Mouse (Mus musculus) layer of hippocampus, postnatal 10 days (tissue): Measurements from ENCODE around the gene Fam8a1. TPM values are rescaled to one million over a fixed set of nuclear protein-coding genes. Genes with fewer than 3 reads are reported as not detected.

ENCODE experiments used
- DNase-seq, 2 experiments: peaks; one replicate each; pipeline ENCODE4 v3.0.0; 2021; ENCODE audit warnings: low spot score in 2 of 2
- long read RNA-seq: library from polyadenylated mRNA; stranded (forward); transcript quantifications from one replicate; pipeline ENCODE4 v2.0.0, GENCODE M21; 2023
- total RNA-seq, 2 experiments: library from RNA; stranded (reverse); gene quantifications; 2 replicates each; pipeline ENCODE4 v1.2.3; 2021

Gene Fam8a1
- 10 to 100 TPM; 64.4 to 69.3 TPM for total RNA-seq
- long read RNA-seq, transcript Fam8a1-201 (5 exons, 3,664 nt), result major isoform, 9 of 14 reads
- long read RNA-seq, partial matches to known transcripts, result 5 of 14 reads
- long read RNA-seq, other reads (novel, unspliced or antisense), result 0 of 14 reads

GRCm38 (mm10) chr13:46669048-46669619 lies at the start of gene Fam8a1:
Fam8a1 (plus strand) TSS chr13:46669522.
- peak; percentile 96 to 98 for DNase-seq

DNA sequence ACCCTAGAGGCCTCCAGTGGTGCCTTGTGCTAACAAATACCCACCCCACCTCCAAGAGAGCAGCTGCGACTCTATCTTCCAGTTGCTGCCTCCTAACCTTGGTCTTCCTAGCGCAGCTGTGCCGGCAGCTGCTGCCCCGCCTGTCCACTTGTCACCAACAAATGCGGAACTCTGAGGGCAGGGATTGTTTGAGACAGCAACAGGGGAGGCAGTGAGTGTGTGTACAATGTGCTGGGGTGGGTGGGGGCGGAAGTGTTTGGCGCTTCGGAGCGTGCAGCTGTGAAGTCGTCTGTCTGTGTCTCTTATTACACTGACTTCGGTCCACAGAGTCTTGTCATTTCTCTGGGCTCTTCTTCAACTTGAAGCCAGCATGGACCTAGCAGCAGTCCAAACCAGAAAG lies 49.7 kb upstream of the Fam8a1 start:
- no peak for DNase-seq

DNA sequence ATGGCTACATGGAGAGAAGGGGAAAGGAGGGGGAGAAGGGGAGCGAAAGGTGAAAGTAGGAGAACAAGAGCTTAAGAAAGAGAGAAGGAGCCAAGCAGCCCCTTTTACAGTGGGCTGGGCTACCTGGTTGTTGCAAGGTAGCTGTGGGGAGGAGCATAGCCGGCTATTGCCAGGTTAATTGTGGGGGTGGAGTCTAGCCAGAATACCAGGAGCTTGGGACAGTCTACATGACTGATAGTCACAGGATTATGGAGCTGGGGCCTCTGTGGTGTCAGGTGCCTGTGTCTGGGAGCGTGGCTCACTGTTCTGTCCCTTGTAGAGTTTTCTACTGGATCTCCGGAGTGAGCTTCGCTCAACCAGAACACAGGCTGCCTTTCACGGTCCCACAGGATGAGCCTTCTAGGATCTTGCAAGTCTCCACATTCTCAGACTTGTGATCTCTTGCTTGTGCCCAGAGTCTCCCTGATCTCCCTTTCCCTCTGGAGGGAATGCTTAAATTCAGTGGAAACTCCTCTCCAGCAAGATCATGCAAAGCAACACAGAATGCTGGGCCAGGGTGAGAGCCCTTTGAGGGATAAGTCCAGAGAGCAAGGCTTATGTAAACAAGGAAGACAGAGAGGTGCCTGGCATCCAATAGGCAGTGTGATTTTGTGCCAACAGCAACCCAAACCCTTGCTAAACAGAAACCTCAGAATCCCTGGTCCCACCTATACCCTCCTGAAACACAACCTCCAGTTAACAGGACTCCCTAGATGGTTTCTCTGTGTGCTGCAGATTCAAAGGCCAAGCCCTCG lies 48.2 kb upstream of the Fam8a1 start:
- DNase-seq, result no peak

DNA sequence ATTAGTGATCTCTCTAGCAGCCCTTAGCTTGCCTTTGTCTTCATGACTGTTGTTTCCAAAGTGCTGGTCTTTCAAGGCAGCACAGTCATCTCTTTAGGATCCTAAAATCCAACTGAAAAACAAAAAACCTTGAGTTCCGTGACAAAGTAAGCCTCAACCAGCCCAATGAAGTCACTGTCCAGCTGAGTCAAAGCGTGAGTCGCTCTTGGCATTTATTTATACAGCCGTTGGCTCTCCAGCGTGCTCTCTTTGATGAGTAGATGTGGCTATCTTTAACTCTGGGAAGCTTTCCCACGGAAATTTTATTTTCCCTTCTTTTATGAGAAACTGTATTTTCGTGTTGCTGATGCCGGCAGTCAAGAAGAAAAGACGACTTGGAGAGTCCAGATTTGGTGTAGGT lies 42.7 kb upstream of the Fam8a1 start:
- no peak for DNase-seq

GRCm38 (mm10) chr13:46627841-46628240 lies 41.5 kb upstream of the Fam8a1 start:
- peak; percentile 29 to 56 for DNase-seq

- no peak for DNase-seq
These were observed 39.9 kb upstream of the Fam8a1 start for GRCm38 (mm10) chr13:46629391-46629790.

GRCm38 (mm10) chr13:46632796-46633195 lies 36.5 kb upstream of the Fam8a1 start:
- DNase-seq, result no peak

GRCm38 (mm10) chr13:46633320-46634132 lies 35.8 kb upstream of the Fam8a1 start:
- peak; percentile 54 to 70 for DNase-seq

GRCm38 (mm10) chr13:46634133-46634488 lies 35.2 kb upstream of the Fam8a1 start:
- DNase-seq, result peak; percentile 54 to 67

DNA sequence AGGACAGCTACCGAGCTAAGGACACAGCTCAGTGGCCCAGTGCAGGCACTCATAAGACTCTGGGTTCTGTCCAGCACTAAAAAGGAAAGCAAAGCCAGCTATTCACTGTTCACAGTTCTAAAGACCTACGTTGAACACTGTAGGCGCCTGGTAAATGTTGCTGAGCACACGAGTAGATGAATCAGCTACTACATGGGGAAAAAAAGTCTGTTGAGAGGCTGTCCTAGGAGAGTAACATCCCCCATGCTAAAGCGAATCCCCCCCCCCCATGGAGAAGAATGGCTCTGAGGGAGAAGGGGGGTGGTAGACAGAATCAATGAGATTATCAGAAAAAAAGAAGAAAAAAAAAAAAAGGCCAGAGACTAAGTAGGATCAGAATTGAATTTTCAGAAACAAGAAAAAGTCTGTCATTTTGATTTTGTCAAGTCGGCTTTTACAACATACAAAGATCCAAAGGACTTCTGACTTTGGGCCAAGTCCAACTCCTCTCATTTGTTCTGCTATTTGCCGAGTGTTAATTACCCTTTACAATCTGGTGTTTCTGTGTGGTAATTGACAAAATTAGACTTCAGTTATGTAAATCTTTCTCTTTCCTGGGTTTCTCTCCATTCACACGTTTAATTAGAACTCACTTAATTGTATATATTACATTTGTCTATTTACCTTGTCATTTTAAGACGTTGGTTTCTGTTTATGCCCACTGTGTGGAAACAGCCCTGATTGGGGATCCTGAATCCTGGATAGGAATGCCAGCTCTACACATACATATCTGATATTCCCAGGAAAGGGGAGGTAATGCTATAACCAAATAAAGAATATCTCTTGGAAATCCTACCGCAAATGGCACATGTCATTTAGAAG lies 28.5 kb upstream of the Fam8a1 start:
- DNase-seq, result no peak

- no peak for DNase-seq
These were observed 27.0 kb upstream of the Fam8a1 start for GRCm38 (mm10) chr13:46642318-46642717.

- no peak for DNase-seq
These were observed 25.1 kb upstream of the Fam8a1 start for GRCm38 (mm10) chr13:46644175-46644574.

GRCm38 (mm10) chr13:46645476-46645875 lies 23.8 kb upstream of the Fam8a1 start:
- no peak for DNase-seq

- DNase-seq, result no peak
These were observed 17.5 kb upstream of the Fam8a1 start for GRCm38 (mm10) chr13:46651853-46652252.

- no peak for DNase-seq
These were observed 16.7 kb upstream of the Fam8a1 start for GRCm38 (mm10) chr13:46652671-46653070.

DNA sequence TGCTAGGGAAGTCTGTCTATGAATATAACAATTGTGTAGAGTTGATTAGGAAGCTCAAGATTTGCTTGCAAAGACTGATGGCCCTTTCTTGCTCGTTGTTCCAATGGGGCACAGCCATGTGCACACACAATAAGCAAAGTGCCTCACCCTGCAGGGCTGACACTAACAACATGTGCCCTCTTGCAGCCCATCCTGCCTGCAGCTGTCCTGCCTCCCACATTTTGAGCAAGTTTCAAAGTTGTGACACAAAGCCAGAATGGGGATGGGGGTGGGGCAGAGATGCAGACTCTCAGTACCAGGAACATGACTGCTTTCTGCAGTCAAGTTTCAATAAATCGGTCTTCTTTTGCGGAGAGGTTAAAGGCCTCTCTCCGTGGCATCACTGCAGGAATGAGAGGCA lies 15.7 kb upstream of the Fam8a1 start:
- peak; percentile 34 to 40 for DNase-seq

GRCm38 (mm10) chr13:46654566-46654965 lies 14.8 kb upstream of the Fam8a1 start:
- DNase-seq, result no peak

DNA sequence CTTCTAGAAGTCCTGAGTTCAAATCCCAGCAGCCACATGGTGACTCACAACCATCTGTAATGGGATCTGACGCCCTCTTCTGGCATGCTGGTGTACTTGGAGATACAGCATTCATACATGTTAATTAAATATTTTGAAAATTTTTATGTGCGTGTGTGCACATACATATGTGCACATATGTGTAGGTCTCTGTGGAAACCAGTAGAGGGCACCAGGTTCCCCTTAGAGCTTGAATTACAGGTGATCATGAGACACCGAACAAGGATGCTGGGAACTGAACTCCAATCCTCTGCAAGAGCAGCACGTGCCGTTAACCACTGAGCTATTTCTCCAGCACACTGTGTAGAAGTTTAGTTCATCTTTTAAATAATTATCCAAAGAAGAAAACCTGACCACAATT lies 10.1 kb upstream of the Fam8a1 start:
- no peak for DNase-seq

DNA sequence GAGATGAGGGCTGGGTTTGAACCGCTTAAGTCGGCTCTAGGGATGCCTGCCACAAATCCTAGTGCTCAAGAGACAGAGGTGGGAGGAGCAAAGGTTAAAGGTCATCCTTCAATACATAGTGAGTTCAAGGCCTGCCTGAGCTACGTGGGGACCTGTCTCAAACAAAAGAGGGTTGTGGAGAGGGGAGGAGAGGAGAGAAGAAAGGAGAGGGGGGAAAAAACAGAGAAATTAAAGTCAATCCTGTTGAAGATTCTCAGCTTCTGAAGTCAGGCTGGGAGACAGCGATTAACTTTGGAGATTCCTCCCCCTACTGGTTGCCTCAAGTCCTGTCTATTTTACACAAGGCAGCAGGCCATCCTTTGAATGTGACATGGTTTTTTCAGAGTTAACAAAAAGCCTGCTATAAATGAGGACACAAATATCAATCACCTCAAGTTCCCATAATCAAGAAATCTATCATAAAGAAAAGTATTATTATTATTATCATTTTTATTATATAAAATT lies 5.8 kb upstream of the Fam8a1 start:
- DNase-seq, result peak in 1 of 2 experiments; percentile 34

- DNase-seq, result peak in 1 of 2 experiments; percentile 23
These were observed 424 bp downstream of the Fam8a1 start for GRCm38 (mm10) chr13:46669620-46670271.
